Mouse (Mus musculus) frontal cortex, postnatal 14 days (tissue): ENCODE measurements at regions not wholly inside any gene's neighbourhood (a gene's known extent, or its start where the extent isn't known, plus 50 kb on each side); places are given as distances from the start of the nearest gene placed in this dataset.
"Not testable (repeated sequence)": the region's sequence is repeated elsewhere in the genome, so short reads cannot be mapped to it uniquely, and the experiment has no call there.

Source experiments
- DNase-seq, 2 experiments: peaks; one replicate each; pipeline ENCODE4 v3.0.0; 2022; ENCODE audit warnings: low spot score in 2 of 2

DNA sequence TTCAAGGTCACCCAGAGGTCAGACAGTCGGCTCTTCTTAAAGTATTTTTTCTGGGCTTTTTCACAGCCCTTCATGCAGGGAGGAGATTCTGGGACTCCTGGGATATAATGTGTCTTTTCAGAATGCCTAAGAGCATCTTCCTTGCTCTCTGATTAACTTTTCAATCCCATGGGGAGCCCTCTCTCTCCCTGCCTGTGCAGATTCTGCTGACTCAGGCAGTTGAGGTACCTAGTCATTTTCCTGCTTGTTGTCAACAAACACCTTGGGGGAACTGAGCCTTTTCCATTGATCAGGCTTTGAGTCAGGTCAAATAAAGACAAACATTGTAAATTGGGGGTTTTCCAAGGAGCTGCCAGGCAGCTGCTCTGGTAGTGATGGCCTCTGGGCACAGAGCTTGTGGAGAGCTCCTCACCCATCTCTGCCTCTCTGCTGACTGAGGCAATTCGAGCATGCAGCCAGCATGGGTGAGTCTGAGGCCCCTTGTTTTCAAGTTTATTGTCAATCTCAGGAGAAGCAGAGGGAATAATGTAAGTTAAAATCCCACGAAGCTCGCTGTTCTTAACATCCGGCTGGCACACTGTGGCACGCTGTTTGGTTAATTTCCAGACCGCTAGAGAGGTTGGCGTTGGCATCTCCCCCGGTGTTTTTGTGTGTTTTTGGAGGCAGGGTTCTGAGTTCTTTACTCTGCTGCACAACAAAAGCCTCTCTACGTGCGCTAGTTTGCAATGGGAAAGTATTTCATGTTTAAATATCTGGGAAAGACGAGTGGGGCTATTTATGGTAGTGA, 159.8 kb upstream of the Trpc7 start:
- no peak for DNase-seq

DNA sequence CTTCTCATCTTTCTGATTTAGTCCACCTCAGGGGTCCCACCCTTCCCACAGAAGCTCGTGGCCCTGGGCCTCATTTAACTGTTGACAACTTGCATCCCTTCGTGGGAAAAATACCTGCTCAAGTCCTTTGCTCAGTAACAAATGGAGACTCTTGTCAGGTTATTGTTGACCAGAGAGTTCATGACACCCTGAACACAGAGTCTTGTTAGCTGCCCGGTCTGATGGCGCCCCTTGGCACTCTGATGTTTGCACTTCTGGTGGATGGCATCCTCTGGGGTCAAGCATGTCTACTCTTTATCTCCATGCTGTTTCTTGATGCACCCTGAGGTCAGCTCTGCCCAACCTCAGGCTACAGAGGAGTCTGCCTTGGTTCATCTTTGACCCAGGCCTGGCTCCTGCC, 157.6 kb upstream of the Trpc7 start:
- DNase-seq = no peak

DNA sequence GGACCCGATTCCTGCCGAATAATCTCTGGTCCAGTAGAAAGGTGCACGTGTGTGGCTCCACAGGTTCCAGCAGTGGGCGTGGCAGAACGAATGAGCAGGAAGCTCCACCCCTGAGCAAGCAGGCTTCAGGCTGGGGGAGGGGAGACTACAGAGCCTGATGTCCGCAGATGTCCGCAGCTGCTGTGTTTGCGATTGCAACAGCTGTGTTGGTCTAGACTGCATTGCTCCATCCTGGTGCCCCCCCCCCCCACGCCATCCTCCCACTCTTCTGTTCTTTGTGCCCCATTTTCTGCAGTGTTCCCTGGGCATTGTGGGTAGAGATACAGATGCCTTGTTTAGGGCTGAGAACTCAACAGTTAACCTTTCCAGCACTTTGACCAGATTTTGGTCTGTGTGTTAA, 150.3 kb upstream of the Trpc7 start:
- not testable (repeated sequence) for DNase-seq

DNA sequence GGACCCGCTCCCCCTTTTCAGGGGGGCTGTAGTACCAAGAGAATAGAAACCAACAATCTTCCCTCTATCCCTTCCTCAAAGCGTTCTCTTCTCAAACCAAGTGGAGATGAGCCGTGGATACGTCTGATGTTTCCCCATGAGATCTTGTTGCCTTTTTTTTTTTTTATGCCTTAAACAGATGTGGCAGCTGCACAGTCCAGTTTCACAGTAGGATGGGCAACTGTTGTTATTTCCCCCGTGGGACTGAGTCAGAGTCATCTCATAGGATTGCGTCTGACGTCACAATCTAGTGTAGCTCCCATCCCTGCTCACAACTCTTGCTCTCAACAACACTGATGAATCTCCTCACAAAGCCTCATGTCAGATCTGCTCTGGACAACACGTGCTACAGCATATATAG, 148.7 kb upstream of the Trpc7 start:
- no peak for DNase-seq

DNA sequence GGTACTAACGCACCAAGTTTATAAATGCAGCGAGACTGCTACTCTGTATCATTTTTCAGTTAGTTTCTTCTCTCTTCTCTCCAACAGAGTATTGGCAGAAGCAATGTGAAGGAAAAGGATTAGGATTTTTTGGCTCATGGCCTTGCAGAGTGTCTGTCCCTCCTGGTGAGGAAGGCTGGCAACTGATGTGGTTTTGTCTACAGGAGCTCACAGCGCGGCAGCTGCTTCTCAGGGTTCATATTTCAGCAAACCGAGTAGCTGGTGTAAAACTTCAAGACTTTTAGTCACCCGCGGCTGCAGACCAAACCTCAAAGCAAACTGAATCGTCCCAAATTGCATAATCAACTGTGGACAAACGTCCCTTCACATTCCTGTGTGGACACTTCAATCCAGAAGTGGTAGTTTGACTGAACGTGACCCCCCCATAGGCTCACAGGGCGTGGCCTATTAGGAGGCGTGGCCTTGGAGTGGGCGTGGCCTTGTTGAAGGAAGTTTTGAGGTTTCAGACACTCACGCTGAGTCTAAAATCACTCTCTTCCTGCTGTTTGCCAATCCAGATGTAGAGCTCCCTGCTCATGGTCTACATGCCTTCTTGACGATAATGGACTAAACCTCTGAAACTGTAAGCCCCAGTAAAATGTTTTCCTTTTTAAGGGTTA, 147.7 kb upstream of the Trpc7 start:
- no peak for DNase-seq

DNA sequence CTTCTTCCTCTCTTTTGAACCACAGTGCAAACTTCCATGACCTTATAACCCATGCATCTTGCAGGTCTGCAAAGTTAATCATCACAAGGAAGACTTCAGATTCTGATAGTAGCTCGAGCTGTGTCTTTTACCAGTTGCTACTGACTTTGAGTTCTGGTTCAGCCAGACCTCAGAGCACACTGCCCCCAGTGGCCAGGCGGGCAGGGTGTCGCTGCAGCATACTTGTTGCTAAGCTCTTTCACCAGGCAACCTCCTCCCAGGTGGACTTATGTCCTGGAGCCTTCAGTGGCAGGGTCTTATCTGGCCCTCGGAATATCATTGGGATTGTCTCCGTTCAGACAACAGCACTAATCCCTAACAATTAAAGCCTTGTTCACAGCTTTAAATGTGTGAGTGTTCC, 146.7 kb upstream of the Trpc7 start:
- no peak for DNase-seq

DNA sequence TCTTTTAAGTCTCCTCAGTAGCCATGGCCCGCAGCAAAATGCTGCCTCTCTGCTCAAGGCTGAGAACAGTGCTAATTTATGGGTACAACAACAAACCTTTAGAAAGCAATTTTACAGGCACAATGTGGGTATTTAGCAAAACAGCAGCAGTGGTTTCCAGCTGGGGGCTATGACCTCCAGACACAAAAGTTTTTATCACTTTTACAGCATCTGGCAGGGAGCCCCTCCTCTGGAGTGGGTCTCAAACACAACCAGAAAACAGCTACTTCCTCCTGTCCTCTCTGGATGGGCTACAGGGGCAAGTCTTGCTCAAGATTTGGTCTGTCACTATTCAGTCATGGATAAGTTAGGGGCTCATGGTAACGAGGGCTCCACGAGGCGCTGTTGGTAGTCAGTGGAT, 137.1 kb upstream of the Trpc7 start:
- no peak for DNase-seq

DNA sequence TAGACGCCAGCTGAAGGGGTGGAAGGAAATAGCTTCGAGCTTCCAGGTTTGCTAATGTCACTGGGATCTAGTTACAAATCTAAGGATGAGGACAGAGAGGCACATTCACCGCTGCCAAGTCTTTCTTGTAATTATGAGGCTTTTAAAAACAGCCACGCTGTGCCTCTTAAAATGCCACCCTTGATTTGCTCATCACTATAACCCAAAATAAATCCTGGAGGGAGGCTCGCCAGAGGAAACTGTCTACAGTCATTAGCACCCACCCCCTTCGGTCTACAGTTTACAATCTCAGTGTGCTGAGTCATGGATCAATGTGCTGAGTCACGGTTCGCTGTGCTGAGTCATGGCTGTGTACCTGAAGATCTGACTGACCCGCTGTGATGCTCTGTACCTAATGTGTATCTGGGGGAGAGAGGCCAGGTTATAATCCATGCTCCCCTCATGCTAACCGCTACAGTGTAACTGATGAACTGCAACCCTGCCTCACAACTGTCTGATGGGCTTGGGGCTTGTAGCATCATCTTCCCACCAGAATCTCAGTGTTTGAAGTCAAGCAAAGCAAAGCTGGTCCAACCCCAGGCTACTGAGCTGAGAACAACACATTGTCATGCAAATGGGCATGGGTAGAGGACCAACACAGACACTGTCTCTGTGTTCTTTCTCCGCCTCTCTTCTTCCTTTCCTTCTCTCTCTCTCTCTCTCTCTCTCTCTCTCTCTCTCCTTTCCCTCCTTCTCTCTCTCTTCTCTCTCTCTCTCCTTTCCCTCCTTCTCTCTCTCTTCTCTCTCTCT, 122.0 kb upstream of the Trpc7 start:
- DNase-seq = peak; percentile 46 to 56

DNA sequence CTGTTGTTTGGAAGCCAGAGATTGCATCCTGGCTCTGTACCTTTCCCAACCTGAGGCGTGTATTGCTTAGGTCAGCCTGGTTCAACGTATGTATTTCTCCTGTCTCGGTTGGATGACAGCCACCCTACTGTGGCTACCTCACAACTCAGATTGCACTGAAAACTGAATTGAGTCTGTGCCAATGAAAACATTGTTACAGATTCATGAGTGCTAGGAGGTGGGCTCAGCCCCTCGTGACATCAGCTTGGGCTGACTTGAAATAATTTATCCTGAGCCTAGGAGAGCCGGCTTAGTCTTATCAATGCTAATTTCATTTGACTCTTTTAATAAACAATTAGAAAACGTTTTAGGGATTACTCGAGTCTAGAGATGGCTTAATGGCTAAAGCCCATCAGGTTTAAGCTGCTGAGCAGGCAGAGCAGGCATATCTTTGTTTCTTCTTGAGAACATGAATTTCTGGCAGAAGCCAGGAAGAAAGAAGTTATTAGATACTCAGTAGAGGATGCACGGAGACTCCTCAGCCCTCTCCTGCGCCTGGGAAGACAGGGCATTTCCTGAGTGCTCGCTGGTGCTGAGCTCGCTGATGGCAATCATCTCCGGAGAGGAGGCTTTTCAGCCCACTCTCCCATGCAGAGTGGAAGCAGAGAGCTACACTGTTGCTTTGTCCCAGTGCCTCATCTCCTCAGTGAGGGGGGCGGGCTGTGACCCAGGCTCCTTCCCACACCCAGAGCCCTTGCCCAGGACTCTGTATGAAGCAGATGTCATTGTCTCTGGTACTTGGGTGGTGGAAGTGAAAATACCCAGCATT, 120.9 kb upstream of the Trpc7 start:
- no peak for DNase-seq

DNA sequence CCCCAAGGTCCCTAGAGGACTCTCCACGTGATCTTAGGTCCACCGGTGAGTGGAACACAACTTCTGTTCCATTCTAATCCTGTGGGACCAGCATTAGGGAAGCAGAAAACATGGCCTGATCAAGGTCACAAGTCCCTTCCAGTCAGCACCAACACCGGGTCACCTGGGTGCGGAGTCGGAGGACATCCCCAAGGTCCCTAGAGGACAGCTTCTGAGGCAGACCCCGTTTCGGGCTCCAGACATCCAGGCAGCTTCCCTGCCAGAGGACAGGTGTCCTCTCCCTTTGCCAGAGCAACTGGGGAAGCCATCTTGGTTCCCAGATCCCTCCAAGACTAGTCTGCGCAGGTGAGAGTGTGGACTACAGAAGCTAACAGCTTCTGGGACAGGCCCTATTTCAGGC, 111.4 kb upstream of the Trpc7 start:
- not testable (repeated sequence) for DNase-seq

DNA sequence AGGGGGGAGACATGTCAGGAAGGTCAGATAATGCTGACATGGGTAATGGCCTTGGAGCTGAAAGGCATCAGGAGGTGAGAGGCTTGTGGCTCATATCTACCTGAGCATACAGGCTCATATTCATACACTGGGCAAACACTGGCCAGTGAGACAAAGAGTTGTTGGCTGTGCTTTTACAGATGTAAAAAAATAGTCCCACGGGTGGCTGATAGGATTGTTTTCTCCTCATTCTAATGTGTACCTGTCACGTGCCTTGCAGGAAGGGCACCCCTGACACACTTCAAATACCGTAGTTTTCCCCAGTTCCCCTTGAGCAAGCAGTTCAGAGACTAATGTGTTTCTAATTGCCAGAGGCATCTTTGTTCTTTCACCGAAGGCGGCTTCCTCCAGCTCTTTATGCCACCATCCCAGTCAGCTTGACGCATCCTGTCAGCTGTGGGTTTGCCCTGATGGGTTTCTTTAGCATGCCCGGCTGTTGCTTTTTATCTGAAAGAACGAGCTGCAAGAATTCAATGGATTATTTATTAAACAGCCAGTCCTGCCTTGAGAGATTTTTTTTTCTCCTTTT, 107.9 kb upstream of the Trpc7 start:
- no peak for DNase-seq

DNA sequence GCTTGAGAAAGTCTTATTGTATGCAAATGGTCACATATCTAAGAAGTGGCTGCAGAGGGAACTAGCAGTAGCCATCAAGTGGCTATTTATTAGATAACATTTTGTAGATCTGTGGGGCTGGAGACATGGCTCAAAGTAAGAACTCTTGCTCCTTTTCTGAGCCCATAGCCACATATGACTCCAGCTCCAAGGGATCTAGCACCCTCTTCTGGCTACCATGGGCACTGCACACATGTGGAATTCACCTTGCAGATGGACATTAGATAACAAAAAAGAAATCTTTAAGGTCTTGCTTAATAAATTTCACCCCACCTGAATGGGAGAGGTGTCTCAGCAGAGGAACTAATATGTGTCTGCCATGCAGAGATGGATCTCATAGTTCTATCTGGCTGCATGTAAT, 96.2 kb upstream of the Trpc7 start:
- no peak for DNase-seq

DNA sequence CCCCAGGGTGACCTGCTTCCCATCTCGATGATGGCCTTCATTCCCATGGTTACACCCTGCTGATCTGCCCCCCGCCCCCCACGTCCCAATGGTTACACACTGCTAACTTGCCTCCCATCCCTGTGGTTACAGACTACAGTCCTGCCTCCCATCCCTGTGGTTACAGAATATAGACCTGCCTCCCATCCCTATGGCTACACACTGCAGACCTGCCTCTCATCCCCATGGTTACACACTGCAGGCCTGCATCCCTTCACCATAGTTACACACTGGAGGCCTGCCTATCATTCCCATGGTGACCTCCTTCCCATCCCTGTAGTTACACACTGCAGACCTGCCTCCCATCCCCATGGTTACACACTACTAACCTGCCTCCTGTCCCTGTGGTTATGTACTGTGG, 78.3 kb upstream of the Trpc7 start:
- DNase-seq = no peak

DNA sequence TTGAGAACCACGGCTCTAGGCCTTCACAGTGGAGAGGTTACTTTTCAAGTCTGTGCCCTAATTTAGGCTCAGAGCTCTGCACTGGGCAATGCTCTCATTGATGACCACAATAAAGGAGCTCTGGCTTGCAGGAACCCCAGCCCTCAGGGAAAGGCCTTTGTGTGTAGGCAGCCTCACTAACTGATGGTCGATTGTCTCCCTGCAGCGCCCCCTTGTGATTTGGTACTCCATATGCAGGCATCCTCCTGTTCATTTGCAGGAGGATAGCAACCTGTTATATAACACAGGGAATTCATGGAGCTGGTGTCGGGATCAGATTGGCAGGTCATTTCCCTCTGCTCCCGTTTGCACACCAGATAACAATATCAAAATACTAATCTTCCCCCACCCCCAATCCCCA, 59.6 kb upstream of the Trpc7 start:
- DNase-seq = no peak

DNA sequence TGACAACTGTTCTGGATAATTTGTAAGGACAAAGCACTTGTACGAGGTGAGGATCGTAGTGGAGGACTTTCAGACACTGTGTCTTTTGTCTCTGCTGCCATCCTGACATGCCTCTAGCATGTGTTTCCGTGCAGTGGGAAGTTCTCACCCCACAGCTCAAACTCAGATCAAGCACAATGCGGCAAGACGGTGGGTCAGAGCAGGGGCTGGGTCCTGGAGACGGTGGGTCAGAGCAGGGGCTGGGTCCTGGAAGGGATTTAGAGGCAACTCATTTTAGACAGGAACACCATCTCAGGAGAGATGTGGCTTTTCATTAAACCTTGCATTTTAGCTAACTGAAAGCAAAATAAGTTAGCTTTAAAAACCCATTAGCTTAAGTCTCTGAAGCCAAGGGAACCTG, 52.3 kb upstream of the Trpc7 start:
- no peak for DNase-seq

DNA sequence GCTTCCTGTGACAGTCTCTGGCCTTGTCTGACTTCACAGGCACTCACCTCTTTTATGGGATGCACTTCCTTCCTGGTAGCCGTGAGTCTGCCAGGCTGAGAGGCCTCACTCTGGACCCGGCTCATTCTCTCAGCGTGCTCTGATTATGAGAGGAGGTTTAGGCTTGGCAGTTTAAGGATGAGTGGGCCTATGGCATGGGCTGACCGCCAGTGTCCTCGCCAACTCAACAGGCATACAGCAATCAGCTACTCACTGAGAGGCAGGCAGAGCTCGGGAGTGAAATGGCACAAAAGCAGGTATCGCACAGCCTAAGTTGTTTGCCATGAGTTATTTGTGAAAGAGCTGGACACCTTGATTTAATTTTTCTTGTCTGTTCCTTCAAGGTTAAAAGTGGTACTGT, 51.5 kb upstream of the Trpc7 start:
- no peak for DNase-seq
